Mouse (Mus musculus) thymus, adult 2 months (tissue): ENCODE measurements around the gene Ctso.

Experiments
- CTCF ChIP-seq: fragments of 200-500 bp; IDR thresholded peaks from 2 replicates; pipeline ENCODE4 v1.5.1; 2012; ENCODE audit warnings: mild to moderate bottlenecking, control low read depth, low read length, moderate library complexity, borderline replicate concordance; ENCODE audit not compliant: control insufficient read depth, poor library complexity, insufficient read depth; ENCODE audit errors: extremely low read depth
- POLR2A ChIP-seq: fragments of 200-500 bp; IDR thresholded peaks from 2 replicates; pipeline ENCODE4 v1.6.1; 2012; ENCODE audit warnings: mild to moderate bottlenecking, low read length, control low read depth, moderate library complexity; ENCODE audit not compliant: control insufficient read depth, poor library complexity, insufficient read depth; ENCODE audit errors: extremely low read depth

DNA sequence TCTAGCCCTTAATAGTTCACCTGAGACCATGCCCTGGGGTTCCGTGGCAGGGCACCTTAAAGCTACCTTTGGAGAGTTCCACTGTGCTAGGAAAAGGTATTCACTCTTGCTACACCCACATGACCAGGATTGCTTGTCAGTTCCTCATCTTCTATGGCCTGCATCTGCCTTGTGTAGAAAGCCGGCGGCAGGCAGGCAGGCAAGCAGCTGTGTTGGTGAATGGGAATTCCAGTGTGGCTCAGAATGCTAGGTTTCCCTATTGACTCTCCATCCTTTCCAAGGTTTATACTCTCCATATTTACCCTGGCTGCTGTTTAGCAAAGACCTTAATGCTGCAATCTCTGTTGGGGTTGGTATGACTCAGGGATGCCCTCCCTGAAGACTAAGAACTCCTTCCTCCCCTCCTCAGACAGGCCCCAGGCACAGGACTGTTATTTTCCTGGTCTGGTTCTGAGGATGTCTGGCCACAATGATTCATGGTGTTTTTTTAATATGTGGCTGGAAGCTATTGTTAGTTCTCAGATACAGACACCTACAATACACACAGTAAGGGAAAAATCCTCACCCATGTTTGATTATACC, 15.0 kb upstream of the Ctso start:
- no peak for TF ChIP-seq POLR2A
- TF ChIP-seq CTCF = no peak
